Mouse (Mus musculus): ENCODE results near the gene Tshz2.

Gene Tshz2

DNA sequence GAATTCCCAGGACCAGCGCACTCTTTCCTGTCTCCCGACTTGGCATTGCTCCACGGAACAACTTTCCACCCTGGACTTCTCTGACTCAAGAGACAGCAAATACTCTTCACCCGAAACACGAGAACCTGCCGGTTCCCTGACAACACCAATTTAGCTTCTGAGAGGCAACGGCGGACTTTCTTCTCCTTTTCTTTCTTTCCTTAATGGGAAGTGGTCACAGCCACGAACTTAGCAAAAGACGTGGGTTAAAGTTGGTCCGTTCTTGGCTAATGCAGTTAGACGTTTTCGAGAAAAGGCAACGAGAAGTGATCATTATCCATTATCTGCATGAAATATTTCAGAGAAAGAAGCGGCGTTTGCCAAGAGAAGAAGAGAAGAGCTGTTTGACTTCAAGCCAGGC lies 240.6 kb downstream of the Tshz2 start:
- no peak for DNase-seq

DNA sequence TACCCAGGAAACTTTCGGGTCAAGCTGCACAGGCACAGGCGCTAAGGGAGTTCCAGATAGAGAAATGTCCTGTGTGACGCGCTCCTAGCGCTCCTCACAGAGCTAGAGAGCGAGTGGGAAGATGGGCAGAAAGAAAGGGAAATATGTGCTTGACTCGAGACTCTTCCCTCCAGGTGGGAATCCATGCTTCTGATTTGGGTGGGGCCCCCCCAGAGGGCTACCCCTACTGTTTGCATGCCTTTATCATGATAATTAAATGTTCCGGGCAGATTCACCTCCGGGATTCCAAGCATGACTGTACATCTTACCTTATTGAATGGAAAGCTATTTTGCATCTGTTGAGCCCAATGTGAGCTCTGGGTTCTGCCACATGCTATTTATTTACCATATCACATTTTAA lies 255.1 kb downstream of the Tshz2 start:
- no peak for DNase-seq

DNA sequence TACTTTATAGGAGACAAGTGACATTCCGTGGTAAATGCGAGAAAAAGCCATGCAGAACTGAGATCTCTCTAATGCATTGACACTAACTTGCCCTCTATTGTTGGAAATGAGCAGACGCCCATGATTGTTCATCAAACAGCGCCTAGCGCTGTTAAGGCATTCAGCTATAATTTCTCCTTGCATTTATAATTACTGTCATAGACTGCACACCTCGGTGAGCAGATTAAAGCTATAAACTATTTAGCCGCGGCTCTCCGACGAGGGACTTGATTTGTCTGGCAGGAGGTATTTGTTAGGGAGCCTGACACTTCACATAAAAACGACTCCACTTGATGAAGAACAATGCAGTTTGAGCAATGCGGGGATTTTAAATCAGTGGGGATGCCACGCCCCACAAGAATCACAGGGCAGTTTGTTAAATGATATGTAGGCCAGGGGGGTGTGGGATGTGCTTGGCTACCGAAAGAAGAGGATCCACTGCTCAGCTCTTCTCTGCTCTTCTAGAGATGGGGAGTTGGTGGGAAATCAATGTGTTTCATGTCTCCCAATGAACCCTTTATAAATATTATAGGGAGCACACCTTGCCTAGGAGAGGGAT lies 259.7 kb downstream of the Tshz2 start:
- DNase-seq: no peak

DNA sequence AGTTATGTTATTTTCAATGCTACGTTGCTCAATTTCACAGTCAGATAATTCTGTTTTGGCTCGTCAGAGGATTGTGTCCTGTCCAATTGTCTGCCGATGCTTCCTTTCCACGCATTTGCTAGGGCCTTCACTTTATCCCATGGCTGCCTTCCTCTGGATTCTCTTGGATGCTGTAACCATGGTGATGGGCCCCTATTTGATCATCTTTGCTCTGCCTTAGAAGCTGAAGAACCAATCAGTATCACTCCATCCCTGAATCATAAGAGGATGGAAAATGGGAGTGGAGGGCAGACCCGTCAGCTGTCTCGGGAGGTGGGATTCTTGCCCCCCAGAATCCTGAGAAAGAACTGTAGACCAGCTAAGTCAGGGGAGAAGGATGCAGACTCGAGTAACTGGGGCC lies 270.1 kb downstream of the Tshz2 start:
- DNase-seq: no peak

DNA sequence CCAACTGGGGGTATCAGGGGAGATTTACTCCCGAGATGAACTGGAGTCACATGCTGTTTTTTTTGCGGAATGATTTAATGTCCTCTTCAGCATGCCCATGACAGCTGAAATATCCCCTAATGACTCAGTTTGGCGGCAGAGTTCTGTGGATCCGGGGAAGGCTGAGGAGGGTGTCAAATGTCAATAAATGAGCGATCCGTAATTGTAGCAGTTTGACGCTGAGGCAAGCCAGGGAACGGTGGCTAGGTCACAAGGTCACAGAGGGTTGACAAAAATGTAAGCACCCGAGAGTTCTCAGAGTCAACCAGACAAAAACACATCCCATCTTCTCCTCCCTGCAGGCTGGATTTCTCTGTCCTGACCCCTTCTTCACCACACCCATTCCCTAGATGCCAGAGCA lies 273.6 kb downstream of the Tshz2 start:
- DNase-seq: no peak

DNA sequence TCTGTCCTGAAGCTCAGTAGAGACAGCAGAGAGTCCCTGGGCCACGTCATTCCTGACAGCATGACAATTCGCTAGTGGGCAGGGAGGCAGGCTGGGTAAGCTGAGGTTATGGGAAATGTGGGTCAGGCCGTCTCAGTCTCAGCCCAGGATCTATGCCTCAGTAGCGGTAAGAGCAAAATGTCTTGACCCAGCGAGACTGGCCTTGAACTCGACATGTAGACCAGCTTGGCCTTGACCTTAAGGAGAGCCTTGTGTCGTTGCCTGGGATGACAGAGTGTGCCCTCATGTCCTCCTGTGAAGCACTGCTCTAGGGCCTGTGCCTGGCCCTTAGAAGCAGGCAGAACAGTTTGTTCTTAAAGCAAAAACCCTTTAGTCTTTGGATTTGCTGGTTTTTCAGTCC lies 275.2 kb downstream of the Tshz2 start:
- no peak for DNase-seq

DNA sequence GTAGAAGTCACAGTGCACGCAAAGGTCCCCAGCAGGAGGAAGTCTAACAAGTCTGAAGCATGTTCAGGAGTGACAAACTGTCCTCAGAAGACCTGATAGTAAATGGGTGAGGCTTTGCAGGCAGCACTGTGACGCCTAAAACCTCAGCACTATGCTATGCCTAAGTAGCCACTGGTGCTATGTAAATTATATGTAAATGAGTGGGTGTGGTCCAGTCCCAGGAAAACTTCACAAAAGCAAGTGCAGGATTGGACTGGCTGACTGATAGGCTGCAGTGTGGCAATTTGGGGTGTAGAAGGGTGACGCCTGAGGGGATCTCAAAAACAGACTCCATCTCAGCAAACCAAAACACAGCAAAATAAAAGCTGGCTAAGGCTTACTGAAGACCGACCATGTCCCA lies 277.8 kb downstream of the Tshz2 start:
- DNase-seq: no peak

DNA sequence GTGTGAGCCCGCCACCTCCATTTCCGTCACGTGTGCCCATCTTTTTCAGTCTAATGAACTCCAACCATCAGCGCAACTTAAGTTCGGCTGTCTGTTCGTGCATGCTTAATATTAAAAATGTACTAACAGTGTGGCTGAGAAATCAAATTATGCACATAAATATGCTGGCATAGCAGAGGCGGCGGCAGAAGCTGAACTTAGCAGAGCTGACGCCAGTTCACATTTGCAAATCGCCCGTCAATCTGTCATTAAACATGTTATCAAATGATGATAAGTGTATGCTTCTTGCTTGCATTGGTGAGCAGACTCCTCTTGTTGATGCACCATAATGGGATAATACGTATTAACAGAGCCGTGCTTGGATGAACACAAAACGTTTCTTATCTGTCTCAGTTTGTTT lies 280.0 kb downstream of the Tshz2 start:
- no peak for DNase-seq

DNA sequence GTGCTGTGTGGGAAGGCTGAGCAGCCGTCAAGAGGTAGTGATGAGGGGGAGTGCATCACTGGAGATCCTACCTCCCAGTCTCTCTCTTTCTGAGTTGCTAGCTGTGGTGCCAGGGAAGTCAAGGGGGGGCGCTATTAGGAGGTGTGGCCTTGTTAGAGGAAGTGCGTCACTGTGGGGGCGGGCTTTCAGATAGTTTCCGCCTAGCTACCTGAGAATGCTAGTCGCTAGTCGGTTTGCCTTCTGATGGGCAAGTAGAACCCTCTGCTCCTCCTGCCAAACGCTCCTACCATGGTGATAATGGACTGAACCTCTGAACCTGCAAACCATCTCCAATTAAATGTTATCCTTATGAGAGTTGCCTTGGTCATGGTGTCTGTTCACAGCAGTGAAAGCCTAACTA lies 282.1 kb downstream of the Tshz2 start:
- no peak for DNase-seq

DNA sequence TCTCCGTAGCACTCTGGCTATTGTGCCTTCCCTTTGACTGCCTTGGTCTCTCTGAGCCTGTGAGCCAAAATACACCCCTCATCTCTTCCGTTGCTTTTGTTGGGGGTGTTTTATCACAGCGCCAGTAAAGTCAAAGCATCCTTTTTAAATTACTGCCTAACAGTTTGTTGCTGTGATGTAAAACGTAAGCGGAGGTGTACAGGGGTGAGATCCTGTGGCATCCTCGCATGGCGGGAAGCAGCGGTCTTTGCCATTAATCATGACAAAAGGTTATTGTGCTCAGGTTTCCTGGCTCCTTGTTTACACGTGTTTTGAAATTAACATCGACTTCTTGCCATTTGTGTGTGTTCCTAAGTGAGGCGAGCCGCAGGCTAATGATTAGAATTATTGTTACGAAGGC lies 282.5 kb downstream of the Tshz2 start:
- DNase-seq: no peak

DNA sequence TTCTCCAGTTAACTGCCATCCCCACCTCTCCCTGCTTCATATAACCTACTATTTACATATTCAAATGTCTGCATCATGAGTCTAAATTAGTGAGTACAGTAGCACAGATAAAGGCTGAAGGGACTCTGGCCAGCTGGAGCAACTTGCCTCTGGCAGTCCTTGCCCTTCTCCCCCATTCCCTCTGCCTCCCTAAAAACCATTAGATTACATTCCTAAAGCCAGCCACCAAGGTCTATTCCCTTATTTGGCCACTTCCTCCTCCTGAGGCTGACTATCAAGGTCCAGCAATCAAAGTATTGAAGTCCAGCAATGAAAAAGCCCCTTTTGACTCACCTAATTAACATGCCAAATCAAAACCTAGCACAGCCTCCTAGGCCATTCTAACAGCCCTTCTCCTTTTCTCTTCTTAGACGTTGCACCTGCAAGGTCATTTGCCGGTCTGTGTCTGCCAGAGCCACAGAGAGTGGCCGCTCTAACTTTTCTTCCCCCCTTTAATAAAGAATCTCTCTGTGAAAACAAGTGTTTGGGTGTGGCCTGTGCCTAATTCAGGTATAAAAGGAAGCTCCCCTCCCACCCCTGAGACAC lies 286.4 kb downstream of the Tshz2 start:
- no peak for DNase-seq

DNA sequence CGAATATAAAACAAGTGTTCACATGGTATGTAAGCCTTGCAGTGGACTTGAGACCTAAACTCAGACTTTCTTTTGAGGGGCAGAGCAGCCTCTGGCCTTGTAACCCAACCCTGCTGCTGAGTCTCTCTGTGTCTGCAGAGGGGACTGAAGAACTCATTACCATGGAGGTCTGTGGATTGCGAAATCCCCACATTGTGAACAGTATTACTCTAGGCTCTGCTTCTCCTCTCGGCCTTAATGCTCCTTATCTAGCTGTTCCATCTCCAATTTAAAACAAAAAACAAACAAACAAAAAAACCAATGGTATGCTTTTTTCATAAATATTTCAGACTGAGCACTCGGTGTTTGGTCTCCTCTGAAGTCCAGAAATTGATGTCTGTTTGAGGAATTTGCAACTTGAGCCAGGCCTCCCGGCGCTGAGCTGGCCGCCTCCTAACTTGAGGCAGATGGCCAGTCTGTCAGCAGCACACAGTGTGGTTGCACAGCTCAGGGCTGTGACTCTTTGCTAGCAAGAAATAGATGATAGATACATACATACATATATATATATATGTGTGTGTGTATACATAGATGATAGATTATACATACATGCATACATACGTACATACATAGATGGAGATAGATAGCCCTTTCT lies 291.5 kb downstream of the Tshz2 start:
- DNase-seq: no peak

DNA sequence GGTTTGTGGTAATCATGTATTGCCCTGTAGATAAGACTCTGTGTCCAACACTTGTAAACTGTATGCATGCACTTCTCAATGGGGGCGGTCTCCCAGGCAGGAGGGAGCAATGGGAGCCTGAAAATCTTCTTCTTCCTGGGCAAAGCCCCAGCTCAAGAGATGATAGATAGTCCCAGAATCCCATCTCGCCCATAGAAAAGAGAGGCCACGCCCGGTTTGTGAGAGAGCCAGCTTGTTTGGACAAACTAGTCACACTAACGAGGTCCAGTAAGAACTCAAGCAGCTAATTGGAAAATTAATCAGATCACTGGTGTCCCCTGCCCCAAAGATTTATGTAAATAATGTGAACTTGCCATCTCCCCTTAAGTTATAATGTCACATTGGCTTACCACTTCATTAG lies 292.7 kb downstream of the Tshz2 start:
- DNase-seq: no peak

DNA sequence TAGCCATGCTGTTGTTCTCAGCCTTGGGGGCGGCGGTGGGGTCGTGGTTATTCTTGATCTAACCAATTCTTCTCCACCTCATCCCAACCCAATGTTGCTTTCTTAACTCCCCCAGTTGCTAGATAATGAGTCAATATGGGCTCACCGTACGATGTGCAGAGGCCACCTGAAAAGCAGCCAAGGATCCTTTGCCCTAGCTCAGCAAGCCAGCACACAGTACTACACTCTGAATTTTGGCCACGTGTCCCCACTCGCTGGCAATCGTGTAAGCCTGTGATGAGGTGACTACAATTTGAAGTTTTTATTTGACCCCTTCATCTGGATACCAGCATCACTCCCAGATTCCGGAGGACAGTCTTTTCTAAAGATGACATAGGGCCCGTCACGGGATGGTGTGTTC lies 293.2 kb downstream of the Tshz2 start:
- no peak for DNase-seq

DNA sequence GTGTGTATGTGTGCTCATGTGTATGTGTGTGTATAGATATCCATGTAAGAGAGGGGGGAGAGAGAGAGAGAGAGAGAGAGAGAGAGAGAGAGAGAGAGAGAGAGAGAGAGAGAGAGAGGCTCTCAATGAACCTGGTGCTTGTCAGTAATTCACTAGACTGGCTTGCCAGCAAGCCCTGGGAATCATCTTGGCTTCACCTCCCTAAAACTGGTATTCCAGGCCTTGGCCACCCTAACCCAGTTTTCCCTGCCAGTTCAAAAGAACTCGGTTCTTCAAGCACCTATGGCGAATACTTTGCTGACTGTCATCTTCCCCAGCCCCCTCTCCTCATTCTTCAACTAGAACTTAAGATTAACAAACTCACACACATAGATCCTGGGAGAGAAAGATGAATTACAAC lies 294.6 kb downstream of the Tshz2 start:
- DNase-seq: no peak

DNA sequence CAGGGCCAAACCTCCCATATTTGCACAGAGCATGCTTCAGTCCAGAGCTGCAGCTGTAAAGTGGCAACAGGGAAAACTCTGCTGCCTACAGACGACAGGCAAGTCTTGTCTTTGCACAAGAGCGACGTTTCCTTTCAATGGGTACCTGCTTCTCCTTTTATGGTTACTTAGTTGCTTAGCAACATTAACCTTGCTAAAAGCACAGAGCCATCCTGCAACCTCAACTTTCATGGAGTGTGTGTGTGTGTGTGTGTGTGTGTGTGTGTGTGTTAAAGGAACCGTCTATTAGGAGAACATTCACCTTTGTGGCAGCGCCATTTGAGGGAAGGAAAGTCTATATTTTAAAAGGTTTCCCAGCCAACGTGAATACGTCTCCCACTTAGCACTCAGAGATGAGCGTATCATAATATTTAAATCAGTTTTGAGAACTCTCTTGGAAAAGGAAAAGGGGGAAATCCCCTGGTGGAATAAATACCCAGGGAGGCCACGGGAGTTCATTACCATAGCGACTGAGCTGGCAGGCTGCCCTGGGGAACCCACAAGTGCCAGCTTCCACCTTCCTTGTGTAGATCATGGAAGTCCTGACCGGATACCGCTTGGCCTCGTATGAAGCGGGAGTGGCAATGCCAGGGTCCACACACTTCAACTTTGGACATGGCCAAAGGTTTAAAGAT lies 295.8 kb downstream of the Tshz2 start:
- no peak for DNase-seq

DNA sequence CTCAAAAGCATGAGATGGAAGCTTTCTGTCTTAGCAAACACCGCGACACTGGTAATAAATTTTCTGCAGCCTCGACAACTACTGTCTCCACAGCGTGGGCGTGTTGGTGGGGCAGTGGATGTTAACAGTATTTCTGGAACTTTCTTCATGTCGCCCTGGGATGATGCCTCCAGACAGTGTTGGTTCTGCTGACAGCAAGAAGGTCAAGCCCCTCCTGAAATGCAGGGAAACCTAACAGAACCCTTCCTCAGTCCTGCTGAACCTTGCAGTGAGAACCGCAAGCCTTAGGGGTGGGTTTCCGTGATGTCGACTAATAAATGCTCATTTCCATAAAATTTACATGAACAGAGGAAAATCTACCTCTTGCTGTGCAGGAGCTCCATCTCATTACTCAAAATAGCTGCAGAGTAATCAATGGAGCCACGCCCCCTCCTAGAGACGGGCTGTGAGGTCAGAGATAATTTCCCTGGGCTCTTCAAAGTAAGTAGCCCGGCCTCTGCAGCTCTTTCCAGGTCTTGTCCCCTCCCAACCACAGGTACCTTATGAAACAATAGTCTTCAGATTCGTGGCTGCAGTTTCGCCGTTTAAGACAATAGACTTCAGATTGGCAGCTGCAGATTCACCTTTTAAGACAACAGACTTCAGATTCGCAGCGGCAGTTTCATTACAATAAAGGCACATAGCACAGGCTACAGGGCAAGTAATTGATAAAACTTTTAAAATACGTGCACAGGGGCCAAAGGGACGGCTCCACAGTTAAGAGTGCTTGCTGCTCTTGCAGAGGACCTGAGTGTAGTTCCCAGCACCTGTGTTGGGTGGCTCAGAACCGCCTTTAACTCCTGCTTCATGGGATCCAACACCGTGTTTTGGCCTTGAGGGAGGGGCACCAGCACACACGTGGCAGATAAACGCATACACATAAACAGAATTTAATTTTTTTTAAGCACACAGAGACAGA lies 297.0 kb downstream of the Tshz2 start:
- peak; percentile 25 for DNase-seq

DNA sequence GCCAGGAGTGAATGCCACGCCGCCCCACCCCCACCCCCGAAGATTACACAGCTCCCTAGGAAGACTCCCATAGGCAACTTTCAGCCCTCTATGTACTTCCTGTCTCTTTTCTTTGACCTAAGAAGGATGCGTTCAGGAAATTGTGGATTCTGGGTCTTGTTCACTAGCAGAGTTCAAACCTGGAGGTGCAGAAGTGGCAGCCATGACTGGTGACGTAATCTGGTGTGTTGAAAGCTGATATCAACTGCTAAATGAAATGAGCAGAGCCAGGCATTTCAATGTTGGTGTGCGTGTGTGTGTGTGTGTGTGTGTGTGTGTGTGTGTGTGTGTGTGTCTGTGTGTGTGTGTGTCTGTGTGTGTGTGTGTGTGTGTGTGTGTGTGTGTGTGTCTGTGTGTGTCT lies 302.8 kb downstream of the Tshz2 start:
- DNase-seq: no peak

DNA sequence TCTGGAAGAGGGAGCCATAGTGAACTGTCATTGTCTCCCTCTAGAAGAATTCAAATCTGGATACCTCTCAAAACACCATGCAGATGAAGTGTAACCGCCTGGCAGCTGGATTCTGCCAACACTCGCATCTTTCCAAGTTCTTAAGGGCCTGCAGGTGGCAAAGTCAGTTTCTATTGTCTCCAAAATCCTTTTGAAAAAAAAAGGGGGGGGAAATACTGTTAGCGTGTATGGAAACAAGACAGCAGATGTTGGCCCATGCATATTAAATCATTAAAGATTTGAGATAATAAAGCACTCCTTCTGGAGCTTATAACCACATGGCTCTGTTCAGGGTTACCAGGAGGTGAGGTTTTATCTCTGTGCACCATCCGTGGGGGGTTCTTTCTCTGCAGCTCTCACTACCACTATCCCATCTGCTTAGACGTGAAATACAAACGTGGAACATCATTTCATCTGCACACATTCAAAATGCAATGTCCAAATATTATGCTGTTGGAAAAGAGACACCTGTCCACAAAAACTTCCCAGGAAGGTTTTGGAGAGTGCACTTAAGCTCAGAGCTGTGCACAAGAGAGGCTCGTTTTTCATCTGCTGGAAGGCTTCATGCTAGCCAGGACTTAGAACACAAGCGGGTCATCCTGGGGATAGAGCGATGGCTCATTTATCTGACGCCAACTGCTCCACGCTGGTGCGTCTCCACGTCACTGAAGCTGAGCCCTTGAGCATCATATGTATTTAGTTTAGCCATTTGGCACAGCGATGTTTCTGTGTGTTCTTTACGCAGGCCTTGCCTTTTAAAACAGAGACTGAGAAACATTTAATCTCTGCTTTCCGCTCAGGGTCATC lies 307.7 kb downstream of the Tshz2 start:
- DNase-seq: no peak

DNA sequence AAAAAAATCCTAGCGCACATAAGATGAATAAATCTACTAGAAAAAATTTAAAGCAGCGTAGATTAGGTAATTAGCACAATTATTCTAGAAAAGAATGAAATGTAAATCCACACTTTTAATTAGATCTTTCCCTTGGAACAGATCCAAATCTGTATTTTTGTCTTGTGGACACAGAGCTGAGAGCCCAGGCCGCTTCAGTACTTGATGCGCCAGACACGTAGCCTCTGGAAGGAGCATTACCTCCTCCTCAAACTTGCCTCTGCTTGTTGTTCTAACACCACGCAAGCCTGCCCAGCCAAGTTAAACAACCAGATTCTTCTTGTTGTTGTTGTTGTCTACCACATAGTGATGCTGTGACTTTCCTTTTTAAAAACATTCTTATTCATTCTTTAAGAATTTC lies 310.9 kb downstream of the Tshz2 start:
- no peak for DNase-seq

DNA sequence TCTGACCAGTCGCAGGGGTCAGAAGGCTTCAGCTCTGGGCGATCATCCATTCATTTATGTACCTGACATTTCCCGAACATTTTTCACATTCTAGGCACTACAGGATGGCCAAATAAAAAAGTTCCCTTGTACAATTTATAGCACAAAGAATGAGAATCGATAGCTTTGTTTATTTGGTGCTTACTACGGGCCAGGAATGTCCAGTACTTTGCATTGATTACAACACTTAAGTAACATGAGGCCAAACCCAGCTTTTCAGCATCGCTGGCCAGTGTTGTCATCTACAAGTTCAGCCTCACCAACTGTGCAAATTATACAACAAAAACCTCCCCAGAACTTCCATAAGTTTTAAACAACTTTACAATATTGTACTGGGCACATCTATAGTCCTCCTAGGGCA lies 315.3 kb downstream of the Tshz2 start:
- no peak for DNase-seq

DNA sequence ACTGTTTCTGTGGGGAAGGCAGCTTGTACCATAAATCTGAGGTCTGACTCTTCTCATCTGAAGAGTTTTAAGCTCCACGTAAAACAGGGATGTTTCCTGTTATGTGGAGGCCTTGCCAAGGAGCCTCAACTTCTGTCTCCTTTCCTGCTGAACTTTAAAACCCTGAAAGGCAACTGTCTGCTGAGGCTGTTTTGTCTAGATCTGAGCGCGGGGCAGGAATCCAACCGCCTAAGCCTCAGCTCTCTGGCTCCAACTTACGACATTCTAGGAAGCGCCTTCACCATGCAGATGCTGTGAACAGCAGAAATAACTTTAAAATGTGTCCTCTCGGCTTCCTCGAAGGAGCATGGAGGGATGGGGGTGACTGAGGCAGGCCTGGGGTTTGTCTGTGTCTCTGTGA lies 318.2 kb downstream of the Tshz2 start:
- DNase-seq: no peak
